Mouse (Mus musculus) ES-Bruce4 (cell line): ENCODE data around the gene Atf2. TPM values are rescaled to one million over a fixed set of nuclear protein-coding genes. Genes with fewer than 3 reads are reported as not detected.

Experiments
- H3K27ac ChIP-seq: 2 replicates; pipeline ENCODE4 v1.5.1; 2012; ENCODE audit warnings: low read length, inconsistent platforms; ENCODE audit not compliant: insufficient read depth
- H3K27me3 ChIP-seq: 2 replicates; pipeline ENCODE4 v1.6.1; 2012; ENCODE audit warnings: mild to moderate bottlenecking, low read length, inconsistent platforms; ENCODE audit not compliant: control insufficient read depth, poor library complexity, insufficient read depth, severe bottlenecking
- H3K36me3 ChIP-seq: 2 replicates; pipeline ENCODE4 v1.6.1; 2012; ENCODE audit warnings: inconsistent platforms, mild to moderate bottlenecking, low read length, moderate library complexity; ENCODE audit not compliant: control insufficient read depth, poor library complexity, insufficient read depth, severe bottlenecking
- H3K4me1 ChIP-seq: one replicate; pipeline ENCODE4 v1.8.1; 2011; ENCODE audit warnings: low read length; ENCODE audit not compliant: control insufficient read depth, insufficient read depth
- H3K4me3 ChIP-seq: 2 replicates; pipeline ENCODE4 v1.5.1; 2011; ENCODE audit warnings: low read depth, mild to moderate bottlenecking, low read length
- H3K9ac ChIP-seq: 2 replicates; pipeline ENCODE4 v1.6.1; 2012; ENCODE audit warnings: low read depth, mild to moderate bottlenecking, inconsistent platforms; ENCODE audit not compliant: poor library complexity, severe bottlenecking
- H3K9me3 ChIP-seq: replicated peaks from 2 replicates; pipeline ENCODE4 v1.6.1; 2012; ENCODE audit warnings: mild to moderate bottlenecking, low read length, inconsistent platforms; ENCODE audit not compliant: control insufficient read depth, poor library complexity, insufficient read depth, severe bottlenecking
- CTCF ChIP-seq: IDR thresholded peaks from one replicate; pipeline ENCODE4 v1.8.1; 2011; ENCODE audit warnings: low read depth, low read length
- EP300 ChIP-seq: IDR thresholded peaks from 2 replicates; pipeline ENCODE4 v1.6.1; 2011; ENCODE audit warnings: low read depth, low read length; ENCODE audit not compliant: insufficient read depth
- POLR2A ChIP-seq: IDR thresholded peaks from one replicate; pipeline ENCODE4 v1.8.1; 2011; ENCODE audit warnings: low read length; ENCODE audit not compliant: insufficient read depth
- polyA plus RNA-seq: library from polyadenylated mRNA; stranded (reverse); fragments of >200 nt; gene quantifications from 2 replicates; pipeline ENCODE4 v1.2.4, GENCODE M21; 2011; ENCODE audit warnings: low read depth; ENCODE audit not compliant: missing spikeins, insufficient read depth, insufficient read length

Gene Atf2
- polyA plus RNA-seq, 1 experiment, result 95.1 TPM

- TF ChIP-seq EP300 (no peak), CTCF (no peak), POLR2A (no peak)
- Histone ChIP-seq H3K4me3 (peak overlapping the region; percentile 90), H3K9me3 (no peaks in the 10 kb centered on the region), H3K4me1 (no peaks in the 10 kb centered on the region), H3K9ac (peak overlapping the region; percentile 69), H3K27ac (no peak overlapping the region), H3K27me3 (no peaks in the 10 kb centered on the region), H3K36me3 (no peaks in the 10 kb centered on the region)
Measured at GRCm38 (mm10) chr2:73893473-73894270, 1.2 kb upstream of the Atf2 start.

GRCm38 (mm10) chr2:73891701-73892463, 557 bp downstream of the Atf2 start:
- no peaks in the 10 kb centered on the region for H3K27me3 ChIP-seq
- TF ChIP-seq CTCF, result no peak
- H3K4me1 ChIP-seq, result peaks cover 1% of the 10 kb centered on the region

GRCm38 (mm10) chr2:73885997-73886396, 6.4 kb downstream of the Atf2 start:
- Histone ChIP-seq H3K27me3 (no peaks in the 10 kb centered on the region), H3K4me3 (no peak overlapping the region), H3K9me3 (no peaks in the 10 kb centered on the region), H3K36me3 (no peaks in the 10 kb centered on the region), H3K4me1 (peaks cover 1% of the 10 kb centered on the region), H3K9ac (no peak overlapping the region), H3K27ac (no peak overlapping the region)
- TF ChIP-seq EP300 (no peak), POLR2A (no peak), CTCF (no peak)

More at GRCm38 (mm10) chr2:73891701-73892463, 557 bp downstream of the Atf2 start:
- H3K27ac ChIP-seq, result peak overlapping the region; percentile 44
- peak overlapping the region; percentile 84 for H3K9ac ChIP-seq
- peak overlapping the region; percentile 95 for H3K4me3 ChIP-seq
- no peaks in the 10 kb centered on the region for H3K36me3 ChIP-seq
- H3K9me3 ChIP-seq, result no peaks in the 10 kb centered on the region

GRCm38 (mm10) chr2:73877891-73878290, 14.5 kb downstream of the Atf2 start:
- Histone ChIP-seq H3K27me3 (no peaks in the 10 kb centered on the region), H3K9ac (no peak overlapping the region), H3K9me3 (no peaks in the 10 kb centered on the region), H3K4me1 (no peaks in the 10 kb centered on the region), H3K36me3 (peaks cover 2% of the 10 kb centered on the region), H3K27ac (no peak overlapping the region), H3K4me3 (no peak overlapping the region)
- no peak for TF ChIP-seq POLR2A
- no peak for TF ChIP-seq CTCF
- no peak for TF ChIP-seq EP300

DNA sequence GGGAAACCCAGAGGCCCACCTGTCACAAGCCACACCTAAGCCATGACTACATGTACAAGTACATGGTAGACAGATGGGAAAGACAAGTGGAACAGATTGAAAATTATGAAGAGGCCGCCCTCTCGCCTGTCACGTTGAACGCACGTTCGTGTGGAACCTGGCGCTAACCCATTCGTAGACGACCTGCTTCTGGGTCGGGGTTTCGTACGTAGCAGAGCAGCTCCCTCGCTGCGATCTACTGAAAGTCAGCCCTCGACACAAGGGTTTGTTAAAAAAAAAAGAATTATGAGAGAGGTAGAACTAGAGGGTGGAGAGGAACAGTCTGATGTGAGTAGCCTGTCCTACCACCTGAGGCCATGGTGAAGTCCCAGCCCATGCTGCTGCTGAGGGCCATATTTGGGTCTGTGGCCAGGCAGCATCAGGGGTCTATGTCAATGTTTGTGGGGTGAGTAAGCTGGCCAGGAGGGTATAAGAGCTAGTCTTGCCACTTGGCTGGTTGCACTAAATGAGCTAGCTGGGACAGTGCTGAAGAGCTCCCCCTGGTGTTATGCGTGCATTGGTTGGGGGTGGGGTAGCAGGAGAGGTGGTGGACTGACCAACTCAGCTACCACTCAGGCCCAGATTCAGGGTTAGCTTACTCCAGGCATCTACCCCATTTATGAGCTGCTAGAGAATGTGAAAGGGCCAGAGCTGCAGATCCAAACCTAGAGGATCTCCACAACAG, 24.5 kb downstream of the Atf2 start:
- Histone ChIP-seq H3K27me3 (no peaks in the 10 kb centered on the region), H3K9me3 (no peaks in the 10 kb centered on the region), H3K4me3 (no peak overlapping the region), H3K9ac (no peak overlapping the region), H3K4me1 (no peaks in the 10 kb centered on the region), H3K27ac (no peak overlapping the region), H3K36me3 (peaks cover 5% of the 10 kb centered on the region)
- TF ChIP-seq CTCF, result peak; percentile 77
- TF ChIP-seq EP300, result no peak
- no peak for TF ChIP-seq POLR2A
